Mouse (Mus musculus) erythroblast, embryonic 14.5 days (primary cell): ENCODE results near the gene 4930568D16Rik.

Experiments
- GATA1 ChIP-seq: IDR thresholded peaks from 2 replicates; pipeline ENCODE4 v1.6.1; 2012; ENCODE audit warnings: low read length, inconsistent platforms, mixed read lengths
- TAL1 ChIP-seq: IDR thresholded peaks from 3 replicates; pipeline ENCODE4 v1.6.1; 2012; ENCODE audit warnings: low read length, inconsistent platforms, mixed read lengths

- TF ChIP-seq GATA1 (no peak), TAL1 (no peak)
These were observed 33.9 kb downstream of the 4930568D16Rik start for GRCm38 (mm10) chr2:35333670-35334069.
